Mouse (Mus musculus): ENCODE results near the gene Col11a2. TPM values are rescaled to one million over a fixed set of nuclear protein-coding genes. Genes with fewer than 3 reads are reported as not detected.
A peak's percentile ranks its signal among the peaks of the same experiment; 100 is the strongest.
"Not testable (repeated sequence)": the region's sequence is repeated elsewhere in the genome, so short reads cannot be mapped to it uniquely, and the experiment has no call there.

Gene Col11a2
- polyA plus RNA-seq (2012; rRNA removed): 1.0 and 1.3 TPM in 2 replicates

GRCm38 (mm10) chr17:34038878-34039561 is at the start of gene Col11a2:
TSS of gene Col11a2 (plus strand) at chr17:34039437.
- Histone ChIP-seq H3K4me3 (replicated peaks; ENCODE audit: extremely low read depth, low read depth, low read length) (no peak within 1 kb of the TSS), H3K4me1 (ENCODE audit: control insufficient read depth, insufficient read depth, low read length) (peaks cover 3% of the 10 kb centered on the region; the same call in 1 of the 2 replicates)
- TF ChIP-seq CTCF (IDR thresholded peaks at IDR 0.05; ENCODE audit: insufficient read depth, low read length): no peak
- no peak for TF ChIP-seq POLR2A (IDR thresholded peaks at IDR 0.05; ENCODE audit: borderline replicate concordance, extremely low read depth, low read depth, low read length)
- no peak for DNase-seq
- 9% methylated on average over 28 of the region's 28 CpGs for whole genome bisulfite sequencing

GRCm38 (mm10) chr17:33991788-33992664 is 47.2 kb upstream of the Col11a2 start:
- no peaks in the 10 kb centered on the region for H3K4me1 ChIP-seq (ENCODE audit: control insufficient read depth, insufficient read depth, low read length)
- 31% methylated on average over 10 of the region's 10 CpGs for WGBS
- DNase-seq: peak; percentile 52
- TF ChIP-seq CTCF (IDR thresholded peaks at IDR 0.05; ENCODE audit: insufficient read depth, low read length) (peak; percentile 71), POLR2A (IDR thresholded peaks at IDR 0.05; ENCODE audit: borderline replicate concordance, extremely low read depth, low read depth, low read length) (no peak)
- no peak overlapping the region for H3K4me3 ChIP-seq (replicated peaks; ENCODE audit: extremely low read depth, low read depth, low read length)

- H3K4me1 ChIP-seq (ENCODE audit: control insufficient read depth, insufficient read depth, low read length): no peaks in the 10 kb centered on the region; the same call in 1 of the 2 replicates
Observed at GRCm38 (mm10) chr17:33994959-33995358, 44.3 kb upstream of the Col11a2 start.

GRCm38 (mm10) chr17:33995651-33996050 is 43.6 kb upstream of the Col11a2 start:
- no peak overlapping the region for H3K4me3 ChIP-seq (replicated peaks; ENCODE audit: extremely low read depth, low read depth, low read length)
- TF ChIP-seq CTCF (IDR thresholded peaks at IDR 0.05; ENCODE audit: insufficient read depth, low read length): no peak
- 0 out of 2 replicates have a peak, but pooled peaks have one; percentile 27 for TF ChIP-seq POLR2A (IDR thresholded peaks at IDR 0.05; ENCODE audit: borderline replicate concordance, extremely low read depth, low read depth, low read length)

More at GRCm38 (mm10) chr17:33994959-33995358, 44.3 kb upstream of the Col11a2 start:
- no peak for DNase-seq
- WGBS: 88% methylated on average over 8 of the region's 8 CpGs
- TF ChIP-seq CTCF (IDR thresholded peaks at IDR 0.05; ENCODE audit: insufficient read depth, low read length) (no peak), POLR2A (IDR thresholded peaks at IDR 0.05; ENCODE audit: borderline replicate concordance, extremely low read depth, low read depth, low read length) (no peak)
- no peak overlapping the region for H3K4me3 ChIP-seq (replicated peaks; ENCODE audit: extremely low read depth, low read depth, low read length)

GRCm38 (mm10) chr17:33997025-33997424 is 42.2 kb upstream of the Col11a2 start:
- not testable (repeated sequence) for H3K4me3 ChIP-seq (replicated peaks; ENCODE audit: extremely low read depth, low read depth, low read length); DNase-seq; H3K4me1 ChIP-seq (ENCODE audit: control insufficient read depth, insufficient read depth, low read length)
- WGBS: 96% methylated on average over 2 of the region's 2 CpGs

More at GRCm38 (mm10) chr17:33995651-33996050, 43.6 kb upstream of the Col11a2 start:
- 57% methylated on average over 3 of the region's 3 CpGs for whole genome bisulfite sequencing
- DNase-seq: no peak
- no peaks in the 10 kb centered on the region; the same call in 1 of the 2 replicates for H3K4me1 ChIP-seq (ENCODE audit: control insufficient read depth, insufficient read depth, low read length)

GRCm38 (mm10) chr17:33998697-33999096 is 40.5 kb upstream of the Col11a2 start:
- 39% methylated on average over 5 of the region's 5 CpGs for WGBS
- H3K4me1 ChIP-seq (ENCODE audit: control insufficient read depth, insufficient read depth, low read length); DNase-seq: not testable (repeated sequence)
- peak overlapping the region; percentile 71 for H3K4me3 ChIP-seq (replicated peaks; ENCODE audit: extremely low read depth, low read depth, low read length)

- peak; percentile 40 for DNase-seq
- no peak for TF ChIP-seq CTCF (IDR thresholded peaks at IDR 0.05; ENCODE audit: insufficient read depth, low read length)
- no peak for TF ChIP-seq POLR2A (IDR thresholded peaks at IDR 0.05; ENCODE audit: borderline replicate concordance, extremely low read depth, low read depth, low read length)
- Histone ChIP-seq H3K4me1 (ENCODE audit: control insufficient read depth, insufficient read depth, low read length) (peaks cover 4% of the 10 kb centered on the region; the same call in 1 of the 2 replicates), H3K4me3 (replicated peaks; ENCODE audit: extremely low read depth, low read depth, low read length) (peak overlapping the region; percentile 79)
- WGBS: under 1% methylated on average over 87 of the region's 87 CpGs
Observed at GRCm38 (mm10) chr17:33999341-34000149, 39.7 kb upstream of the Col11a2 start.

GRCm38 (mm10) chr17:34000150-34000537 is 39.1 kb upstream of the Col11a2 start, which contains the start of gene H2-K1:
TSS of gene H2-K1 (minus strand) at chr17:34000347.
- TF ChIP-seq POLR2A (IDR thresholded peaks at IDR 0.05; ENCODE audit: borderline replicate concordance, extremely low read depth, low read depth, low read length): peak; percentile 100
- no peak for TF ChIP-seq CTCF (IDR thresholded peaks at IDR 0.05; ENCODE audit: insufficient read depth, low read length)
- peak; percentile 94 for DNase-seq
- H3K4me3 ChIP-seq (replicated peaks; ENCODE audit: extremely low read depth, low read depth, low read length): peak within 1 kb of the TSS; percentile 79
- H3K4me1 ChIP-seq (ENCODE audit: control insufficient read depth, insufficient read depth, low read length): peaks cover 4% of the 10 kb centered on the region; the same call in 1 of the 2 replicates
- WGBS: under 1% methylated on average over 30 of the region's 30 CpGs

- WGBS: 51% methylated on average over 2 of the region's 2 CpGs
Observed at GRCm38 (mm10) chr17:34000796-34001195, 38.4 kb upstream of the Col11a2 start.

More at GRCm38 (mm10) chr17:34000796-34001195, 38.4 kb upstream of the Col11a2 start:
- not testable (repeated sequence) for H3K4me3 ChIP-seq (replicated peaks; ENCODE audit: extremely low read depth, low read depth, low read length); H3K4me1 ChIP-seq (ENCODE audit: control insufficient read depth, insufficient read depth, low read length); DNase-seq

Measured in lung, adult 2 months (tissue).